ENCODE assay signal across 8 mouse cellular contexts in the genomic region with DNA sequence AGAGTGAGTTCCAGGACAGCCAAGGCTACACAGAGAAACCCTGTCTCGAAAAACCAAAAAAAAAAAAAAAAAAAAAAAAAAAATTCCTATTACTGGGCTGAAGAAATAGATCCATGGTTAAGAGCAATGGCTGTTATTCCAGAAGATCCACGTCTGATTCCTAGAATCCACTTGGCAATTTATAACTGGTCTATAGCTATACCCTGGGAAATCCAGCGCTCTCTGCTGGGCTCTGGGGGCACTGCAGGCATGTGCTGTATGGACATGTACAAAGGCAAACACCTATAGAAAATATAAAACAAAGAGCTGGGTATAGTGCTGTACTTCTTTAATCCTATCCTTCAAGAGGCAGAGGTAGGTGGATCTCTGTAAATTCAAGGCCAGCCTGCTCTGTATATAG. TPM values are rescaled to one million over a fixed set of nuclear protein-coding genes. Genes with fewer than 3 reads are reported as not detected.
A peak's percentile ranks its signal among the peaks of the same experiment; 100 is the strongest.
DNase-seq lines count a peak whose midpoint lies in the region; ATAC-seq and TF ChIP-seq lines count a peak whose summit lies in the region.

No protein-coding gene starts in this region.

- TF ChIP-seq CTCF in liver, adult 2 months (IDR thresholded peaks at IDR 0.05; ENCODE audit: low read depth, low read length), result peak; percentile 62; the same call in 1 of the 2 replicates
- TF ChIP-seq CTCF in lung, postnatal 0 days (IDR thresholded peaks at IDR 0.05), result peak; percentile 48
- TF ChIP-seq CTCF in thymus, adult 2 months (IDR thresholded peaks at IDR 0.05; ENCODE audit: borderline replicate concordance, control insufficient read depth, extremely low read depth, insufficient read depth, low read length, poor library complexity), result no peak

- H3K4me3 ChIP-seq in liver, adult 2 months (ENCODE audit: insufficient read depth, low read depth, low read length), result no peak overlapping the region
- H3K4me3 ChIP-seq in liver, embryonic 11.5 days (ENCODE audit: low read depth, low read length), result no peak overlapping the region
- no peak overlapping the region for H3K4me3 ChIP-seq in lung, postnatal 0 days (ENCODE audit: low read depth, low read length)
- no peak overlapping the region for H3K4me3 ChIP-seq in thymus, adult 2 months (ENCODE audit: control insufficient read depth, insufficient read depth, low read length)
- no peak overlapping the region for H3K4me3 ChIP-seq in midbrain, embryonic 15.5 days

- no peak overlapping the region for H3K4me2 ChIP-seq in liver, embryonic 11.5 days
- no peak overlapping the region for H3K4me2 ChIP-seq in lung, postnatal 0 days (replicated peaks; ENCODE audit: low read depth, low read length)
- H3K4me2 ChIP-seq in midbrain, embryonic 15.5 days, result no peak overlapping the region

- H3K9ac ChIP-seq in liver, adult 2 months (ENCODE audit: low read depth, low read length), result no peak overlapping the region
- H3K9ac ChIP-seq in liver, embryonic 11.5 days (ENCODE audit: low read depth, low read length), result no peak overlapping the region
- H3K9ac ChIP-seq in lung, postnatal 0 days (replicated peaks; ENCODE audit: low read depth), result no peak overlapping the region
- no peak overlapping the region for H3K9ac ChIP-seq in midbrain, embryonic 15.5 days

- no peaks in the 10 kb centered on the region for H3K27me3 ChIP-seq in liver, adult 2 months (ENCODE audit: control insufficient read depth, insufficient read depth, low read length)
- no peaks in the 10 kb centered on the region for H3K27me3 ChIP-seq in liver, embryonic 11.5 days (replicated peaks; ENCODE audit: control insufficient read depth, insufficient read depth, low read length)
- H3K27me3 ChIP-seq in lung, postnatal 0 days (replicated peaks; ENCODE audit: insufficient read depth, low read length), result no peaks in the 10 kb centered on the region
- H3K27me3 ChIP-seq in thymus, adult 2 months (ENCODE audit: control insufficient read depth, insufficient read depth, low read length), result no peaks in the 10 kb centered on the region
- H3K27me3 ChIP-seq in midbrain, embryonic 15.5 days (replicated peaks), result no peaks in the 10 kb centered on the region

- peaks cover 10% of the 10 kb centered on the region for H3K4me1 ChIP-seq in liver, adult 2 months (ENCODE audit: control insufficient read depth, insufficient read depth, low read length)
- no peaks in the 10 kb centered on the region for H3K4me1 ChIP-seq in liver, embryonic 11.5 days (replicated peaks; ENCODE audit: control insufficient read depth, insufficient read depth, low read length)
- H3K4me1 ChIP-seq in lung, postnatal 0 days (ENCODE audit: insufficient read depth, low read depth, low read length), result no peaks in the 10 kb centered on the region
- no peaks in the 10 kb centered on the region for H3K4me1 ChIP-seq in thymus, adult 2 months (replicated peaks; ENCODE audit: control insufficient read depth, insufficient read depth, low read length)
- no peaks in the 10 kb centered on the region for H3K4me1 ChIP-seq in midbrain, embryonic 15.5 days

- 63% methylated on average over 2 of the region's 3 CpGs for WGBS in liver, adult 2 months
- 84% methylated on average over 2 of the region's 3 CpGs for WGBS in liver, embryonic 11.5 days
- WGBS in lung, postnatal 0 days, result 91% methylated on average over 2 of the region's 3 CpGs
- WGBS in thymus, adult 2 months, result 97% methylated on average over 2 of the region's 3 CpGs
- 81% methylated on average over 2 of the region's 3 CpGs for WGBS in midbrain, embryonic 15.5 days

- H3K27ac ChIP-seq in liver, adult 2 months (replicated peaks; ENCODE audit: insufficient read depth, low read depth, low read length), result no peak overlapping the region
- H3K27ac ChIP-seq in liver, embryonic 11.5 days (ENCODE audit: low read depth, low read length), result no peak overlapping the region
- H3K27ac ChIP-seq in lung, postnatal 0 days (ENCODE audit: low read length), result no peak overlapping the region
- H3K27ac ChIP-seq in thymus, adult 2 months (ENCODE audit: control insufficient read depth, insufficient read depth, low read length), result no peak overlapping the region
- H3K27ac ChIP-seq in midbrain, embryonic 15.5 days, result no peak overlapping the region

- no peak for DNase-seq in liver, adult 2 months (ENCODE audit: extremely low read depth, low read depth, low spot score)
- DNase-seq in liver, embryonic 11.5 days (ENCODE audit: low spot score), result no peak
- peak; percentile 60 for DNase-seq in WW6 (ENCODE audit: low read depth, low spot score)
- DNase-seq in lung, postnatal 0 days (ENCODE audit: low spot score), result no peak
- peak; percentile 61 for DNase-seq in thymus, adult 2 months
- no peak for DNase-seq in left cerebral cortex, postnatal 36 days (ENCODE audit: low spot score in 2 of 2)
- no peak for DNase-seq in frontal cortex, adult 2 months (ENCODE audit: extremely low spot score in 1 of 2, low spot score in 1 of 2)

- no peak for TF ChIP-seq POLR2A in liver, adult 2 months (IDR thresholded peaks at IDR 0.05; ENCODE audit: extremely low read depth, insufficient read depth, low read length)
- no peak for TF ChIP-seq POLR2A in thymus, adult 2 months (IDR thresholded peaks at IDR 0.05; ENCODE audit: control insufficient read depth, extremely low read depth, insufficient read depth, low read length, poor library complexity)

- no peak for TF ChIP-seq EP300 in lung, postnatal 0 days (IDR thresholded peaks at IDR 0.05)

- H3K79me2 ChIP-seq in liver, adult 2 months (ENCODE audit: control insufficient read depth, insufficient read depth, low read length), result peaks cover 15% of the 10 kb centered on the region; the same call in 1 of the 2 replicates

- H3K36me3 ChIP-seq in liver, adult 2 months (ENCODE audit: control insufficient read depth, insufficient read depth, low read length), result peaks cover 24% of the 10 kb centered on the region
- H3K36me3 ChIP-seq in liver, embryonic 11.5 days (ENCODE audit: control insufficient read depth, insufficient read depth, low read length), result peaks cover 14% of the 10 kb centered on the region; the same call in 1 of the 2 replicates
- 0 out of 2 replicates have a peak, but pooled peaks cover 12% of the 10 kb centered on the region for H3K36me3 ChIP-seq in lung, postnatal 0 days (ENCODE audit: insufficient read depth, low read length)
- H3K36me3 ChIP-seq in thymus, adult 2 months (ENCODE audit: control insufficient read depth, insufficient read depth, low read length), result peaks cover 48% of the 10 kb centered on the region
- H3K36me3 ChIP-seq in midbrain, embryonic 15.5 days (replicated peaks), result no peaks in the 10 kb centered on the region; the same call in 1 of the 2 replicates

- no peaks in the 10 kb centered on the region for H3K9me3 ChIP-seq in liver, embryonic 11.5 days (ENCODE audit: control insufficient read depth, low read length)
- H3K9me3 ChIP-seq in lung, postnatal 0 days (ENCODE audit: low read length), result no peaks in the 10 kb centered on the region
- no peaks in the 10 kb centered on the region for H3K9me3 ChIP-seq in midbrain, embryonic 15.5 days

- intact Hi-C loops in left cerebral cortex, postnatal 36 days (cut with DNase I), result no loop called here

- ATAC-seq in liver, embryonic 11.5 days (replicated peaks; ENCODE audit: low FRiP score), result no peak
- ATAC-seq in lung, postnatal 0 days, result no peak
- ATAC-seq in midbrain, embryonic 15.5 days (replicated peaks), result no peak

RNA-seq across cellular contexts. Expression of gene Pigl, which starts 31.2 kb away (rescaled TPM):
- total RNA-seq in liver, adult 2 months (2014; rRNA removed), result 1.5 and 1.9 TPM in 2 replicates
- 2.8 and 3.6 TPM in 2 replicates for polyA plus RNA-seq in liver, adult 2 months (2012; rRNA removed)
- polyA plus RNA-seq in liver, embryonic 11.5 days (2014; fragmentation: Nextera tagmentation; extraction: Ambion mirVana), result 15.3 and 15.7 TPM in 2 replicates
- polyA plus RNA-seq in lung, postnatal 0 days (2015; fragmentation: Nextera tagmentation; extraction: Ambion mirVana), result 4.8 and 5.0 TPM in 2 replicates
- polyA plus RNA-seq in thymus, adult 2 months (2012; rRNA removed), result 8.4 and 10.5 TPM in 2 replicates
- 8.0 and 8.6 TPM in 2 replicates for polyA plus RNA-seq in midbrain, embryonic 15.5 days (2015; fragmentation: Nextera tagmentation; extraction: Ambion mirVana)
- 1 to 10 TPM; 5.5 to 6.4 TPM for total RNA-seq in left cerebral cortex, postnatal 36 days (2021)
- polyA plus RNA-seq in frontal cortex, adult 2 months (2012; rRNA removed), result 7.9 and 10.0 TPM in 2 replicates

RNA-seq across cellular contexts. Expression of gene Ncor1, which starts 31.2 kb away (rescaled TPM):
- total RNA-seq in liver, adult 2 months (2014; rRNA removed), result 48.0 and 51.4 TPM in 2 replicates
- polyA plus RNA-seq in liver, adult 2 months (2012; rRNA removed), result 45.7 and 46.8 TPM in 2 replicates
- polyA plus RNA-seq in liver, embryonic 11.5 days (2014; fragmentation: Nextera tagmentation; extraction: Ambion mirVana), result 133 and 144 TPM in 2 replicates
- polyA plus RNA-seq in lung, postnatal 0 days (2015; fragmentation: Nextera tagmentation; extraction: Ambion mirVana), result 103 and 128 TPM in 2 replicates
- 214 and 251 TPM in 2 replicates for polyA plus RNA-seq in thymus, adult 2 months (2012; rRNA removed)
- 179 and 182 TPM in 2 replicates for polyA plus RNA-seq in midbrain, embryonic 15.5 days (2015; fragmentation: Nextera tagmentation; extraction: Ambion mirVana)
- 100 to 1,000 TPM; 237 to 292 TPM for total RNA-seq in left cerebral cortex, postnatal 36 days (2021)
- polyA plus RNA-seq in frontal cortex, adult 2 months (2012; rRNA removed), result 128 and 149 TPM in 2 replicates

Comparison
In these comparisons a context has a peak if more than half of its experiments do, and no peak if none do; other contexts are left out.
1. DNase-seq: peak in WW6 (single experiment) and thymus, adult 2 months (single experiment); none in liver, adult 2 months (single experiment), liver, embryonic 11.5 days (single experiment), lung, postnatal 0 days (single experiment), left cerebral cortex, postnatal 36 days (0 of 2) and frontal cortex, adult 2 months (0 of 2).